Comparison of ENCODE assay signal across 13 mouse cellular contexts in the genomic region with DNA sequence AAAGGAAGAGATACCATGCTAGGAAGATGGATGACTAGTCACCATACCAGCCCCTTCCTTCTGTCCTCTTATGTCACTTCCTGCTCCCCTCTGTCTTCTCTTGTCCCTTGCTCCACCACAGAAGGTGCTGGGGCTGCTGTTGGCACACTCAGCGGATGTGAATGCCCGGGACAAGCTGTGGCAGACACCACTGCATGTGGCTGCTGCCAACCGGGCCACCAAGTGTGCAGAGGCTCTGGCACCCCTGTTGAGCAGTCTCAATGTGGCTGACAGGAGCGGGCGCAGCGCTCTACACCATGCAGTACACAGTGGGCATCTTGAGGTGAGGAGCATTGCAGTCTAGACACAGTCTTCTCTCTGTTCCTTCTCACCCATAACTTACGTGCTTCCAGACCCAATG. TPM values are rescaled to one million over a fixed set of nuclear protein-coding genes. Genes with fewer than 3 reads are reported as not detected.
DNase-seq lines count a peak whose midpoint lies in the region; ATAC-seq lines count a peak whose summit lies in the region.
"Had no signal": no experiment of that assay in that cellular context is flagged by ENCODE, and none has a peak within 500 bp of the region (broad histone marks: within the 10 kb centered on the region; RNA-seq: fewer than 3 reads in every experiment).

No protein-coding gene starts in this region.

- H3K36me3 ChIP-seq in heart, embryonic 11.5 days (ENCODE audit: control insufficient read depth, insufficient read depth, low read length) = peaks cover 33% of the 10 kb centered on the region
- H3K36me3 ChIP-seq in midbrain, embryonic 10.5 days = peaks cover 65% of the 10 kb centered on the region
- H3K36me3 ChIP-seq in midbrain, embryonic 11.5 days (ENCODE audit: control insufficient read depth, insufficient read depth, low read length) = peaks cover 33% of the 10 kb centered on the region
- H3K36me3 ChIP-seq in limb, embryonic 13.5 days = peaks cover 60% of the 10 kb centered on the region

- no peak for ATAC-seq in heart, embryonic 11.5 days (replicated peaks; ENCODE audit: insufficient number of reproducible peaks, low FRiP score, low TSS enrichment)
- ATAC-seq in midbrain, embryonic 11.5 days (ENCODE audit: low FRiP score) = no peak
- ATAC-seq in limb, embryonic 13.5 days (ENCODE audit: low FRiP score, low read depth) = no peak
- ATAC-seq: activated CD4-positive, CD25-positive, alpha-beta regulatory T cell, adult 4 months had no signal

- no peak overlapping the region for H3K4me2 ChIP-seq in heart, embryonic 11.5 days
- no peak overlapping the region for H3K4me2 ChIP-seq in midbrain, embryonic 11.5 days
- no peak overlapping the region for H3K4me2 ChIP-seq in limb, embryonic 13.5 days (replicated peaks)

- H3K4me1 ChIP-seq in heart, embryonic 11.5 days (ENCODE audit: control insufficient read depth, insufficient read depth, low read length) = peaks cover 14% of the 10 kb centered on the region
- H3K4me1 ChIP-seq in midbrain, embryonic 10.5 days = peaks cover 30% of the 10 kb centered on the region
- peaks cover 13% of the 10 kb centered on the region for H3K4me1 ChIP-seq in midbrain, embryonic 11.5 days (ENCODE audit: control insufficient read depth, insufficient read depth, low read length)
- H3K4me1 ChIP-seq in brown adipose tissue, adult 24 weeks (ENCODE audit: control insufficient read depth, insufficient read depth, insufficient read length, low read length) = peaks cover 7% of the 10 kb centered on the region; the same call in 1 of the 2 replicates
- H3K4me1 ChIP-seq in limb, embryonic 13.5 days = peaks cover 18% of the 10 kb centered on the region

- H3K27me3 ChIP-seq in heart, embryonic 11.5 days (ENCODE audit: control insufficient read depth, insufficient read depth, low read length) = no peaks in the 10 kb centered on the region
- no peaks in the 10 kb centered on the region for H3K27me3 ChIP-seq in midbrain, embryonic 10.5 days (ENCODE audit: low read depth, poor library complexity, severe bottlenecking)
- no peaks in the 10 kb centered on the region for H3K27me3 ChIP-seq in midbrain, embryonic 11.5 days (ENCODE audit: control insufficient read depth, insufficient read depth, low read length)
- H3K27me3 ChIP-seq in limb, embryonic 13.5 days = no peaks in the 10 kb centered on the region
- H3K27me3 ChIP-seq: embryonic facial prominence, embryonic 15.5 days; hindbrain, embryonic 15.5 days had no signal

- no peak overlapping the region for H3K4me3 ChIP-seq in heart, embryonic 11.5 days (ENCODE audit: low read depth, low read length)
- peak overlapping the region; percentile 31; the same call in 1 of the 2 replicates for H3K4me3 ChIP-seq in midbrain, embryonic 10.5 days
- H3K4me3 ChIP-seq in midbrain, embryonic 11.5 days (ENCODE audit: low read depth, low read length) = no peak overlapping the region
- H3K4me3 ChIP-seq in brown adipose tissue, adult 24 weeks (ENCODE audit: insufficient read depth, low read depth, low read length) = no peak overlapping the region
- H3K4me3 ChIP-seq in limb, embryonic 13.5 days = no peak overlapping the region
- H3K4me3 ChIP-seq: embryonic facial prominence, embryonic 15.5 days had no signal

- H3K9me3 ChIP-seq in heart, embryonic 11.5 days (replicated peaks; ENCODE audit: control insufficient read depth, low read length) = no peaks in the 10 kb centered on the region
- H3K9me3 ChIP-seq in midbrain, embryonic 10.5 days (replicated peaks) = no peaks in the 10 kb centered on the region
- H3K9me3 ChIP-seq in midbrain, embryonic 11.5 days (ENCODE audit: control insufficient read depth, low read length) = no peaks in the 10 kb centered on the region
- H3K9me3 ChIP-seq in limb, embryonic 13.5 days = no peaks in the 10 kb centered on the region
- H3K9me3 ChIP-seq: embryonic facial prominence, embryonic 15.5 days; hindbrain, embryonic 15.5 days had no signal

- peak; percentile 95 for DNase-seq in heart, adult 11 months
- DNase-seq in midbrain, embryonic 10.5 days (ENCODE audit: low spot score) = no peak
- DNase-seq in midbrain, embryonic 11.5 days (ENCODE audit: low spot score, missing footprints) = no peak
- no peak for DNase-seq in frontal cortex, postnatal 36 days (ENCODE audit: low spot score in 2 of 2)
- no peak for DNase-seq in thymus, postnatal 36 days
- DNase-seq: lung, adult 2 months; thymus, postnatal 14 days had no signal

- H3K27ac ChIP-seq in heart, embryonic 11.5 days (ENCODE audit: low read depth, low read length) = no peak overlapping the region
- no peak overlapping the region for H3K27ac ChIP-seq in midbrain, embryonic 10.5 days (replicated peaks)
- H3K27ac ChIP-seq in midbrain, embryonic 11.5 days (ENCODE audit: low read depth, low read length) = no peak overlapping the region
- H3K27ac ChIP-seq in brown adipose tissue, adult 24 weeks (replicated peaks; ENCODE audit: low read depth, low read length) = peak overlapping the region; percentile 52
- H3K27ac ChIP-seq in limb, embryonic 13.5 days = no peak overlapping the region
- H3K27ac ChIP-seq: embryonic facial prominence, embryonic 15.5 days; hindbrain, embryonic 15.5 days had no signal

- WGBS in heart, embryonic 11.5 days (ENCODE audit: insufficient replicate concordance) = 91% methylated on average over 7 of the region's 7 CpGs
- 96% methylated on average over 7 of the region's 7 CpGs for WGBS in midbrain, embryonic 10.5 days
- WGBS in midbrain, embryonic 11.5 days = 96% methylated on average over 7 of the region's 7 CpGs
- WGBS in limb, embryonic 13.5 days = 94% methylated on average over 7 of the region's 7 CpGs

- no peak overlapping the region for H3K9ac ChIP-seq in heart, embryonic 11.5 days (ENCODE audit: low read depth, low read length)
- H3K9ac ChIP-seq in midbrain, embryonic 11.5 days (ENCODE audit: low read length) = no peak overlapping the region
- H3K9ac ChIP-seq in limb, embryonic 13.5 days = peak overlapping the region; percentile 20; the same call in 1 of the 2 replicates
- H3K9ac ChIP-seq: embryonic facial prominence, embryonic 15.5 days; hindbrain, embryonic 15.5 days had no signal

RNA-seq across cellular contexts. Expression of a gene that starts 2.3 kb away (rescaled TPM):
- 9.3 and 11.7 TPM in 2 replicates for polyA plus RNA-seq in heart, embryonic 11.5 days (2014; fragmentation: Nextera tagmentation; extraction: Ambion mirVana)
- 9.0 and 9.2 TPM in 2 replicates for polyA plus RNA-seq in midbrain, embryonic 10.5 days (2016; fragmentation: Nextera tagmentation; extraction: Ambion mirVana)
- 7.5 and 8.6 TPM in 2 replicates for polyA plus RNA-seq in midbrain, embryonic 11.5 days (2014; fragmentation: Nextera tagmentation; extraction: Ambion mirVana)
- polyA plus RNA-seq in brown adipose tissue, adult 24 weeks (2012; ENCODE audit: insufficient read depth, insufficient read length, missing spikeins) = 16.9 and 22.4 TPM in 2 replicates
- 11.7 and 12.9 TPM in 2 replicates for polyA plus RNA-seq in limb, embryonic 13.5 days (2015; fragmentation: Nextera tagmentation; extraction: Ambion mirVana)

RNA-seq across cellular contexts. Expression of a gene that starts 10.5 kb away (rescaled TPM):
- 12.6 and 14.0 TPM in 2 replicates for polyA plus RNA-seq in heart, embryonic 11.5 days (2014; fragmentation: Nextera tagmentation; extraction: Ambion mirVana)
- polyA plus RNA-seq in midbrain, embryonic 10.5 days (2016; fragmentation: Nextera tagmentation; extraction: Ambion mirVana) = 13.2 and 18.8 TPM in 2 replicates
- polyA plus RNA-seq in midbrain, embryonic 11.5 days (2014; fragmentation: Nextera tagmentation; extraction: Ambion mirVana) = 23.1 and 23.4 TPM in 2 replicates
- 122 and 173 TPM in 2 replicates for polyA plus RNA-seq in brown adipose tissue, adult 24 weeks (2012; ENCODE audit: insufficient read depth, insufficient read length, missing spikeins)
- 14.8 and 15.3 TPM in 2 replicates for polyA plus RNA-seq in limb, embryonic 13.5 days (2015; fragmentation: Nextera tagmentation; extraction: Ambion mirVana)

RNA-seq across cellular contexts. Expression of a gene that starts 21.8 kb away (rescaled TPM):
- 0.52 TPM in 1 of 2 replicates, not detected in the other for polyA plus RNA-seq in heart, embryonic 11.5 days (2014; fragmentation: Nextera tagmentation; extraction: Ambion mirVana)
- polyA plus RNA-seq in midbrain, embryonic 10.5 days (2016; fragmentation: Nextera tagmentation; extraction: Ambion mirVana) = 0.06 and 0.19 TPM in 2 replicates
- not detected in 2 replicates for polyA plus RNA-seq in midbrain, embryonic 11.5 days (2014; fragmentation: Nextera tagmentation; extraction: Ambion mirVana)
- polyA plus RNA-seq in brown adipose tissue, adult 24 weeks (2012; ENCODE audit: insufficient read depth, insufficient read length, missing spikeins) = not detected in 2 replicates
- polyA plus RNA-seq in limb, embryonic 13.5 days (2015; fragmentation: Nextera tagmentation; extraction: Ambion mirVana) = 0.28 and 0.38 TPM in 2 replicates
- polyA plus RNA-seq: activated CD4-positive, CD25-positive, alpha-beta regulatory T cell, adult 4 months; lung, adult 2 months had no signal

RNA-seq across cellular contexts. Expression of a gene that starts 32.0 kb away (rescaled TPM):
- polyA plus RNA-seq in heart, embryonic 11.5 days (2014; fragmentation: Nextera tagmentation; extraction: Ambion mirVana) = 61.6 and 70.8 TPM in 2 replicates
- 149 and 151 TPM in 2 replicates for polyA plus RNA-seq in midbrain, embryonic 10.5 days (2016; fragmentation: Nextera tagmentation; extraction: Ambion mirVana)
- polyA plus RNA-seq in midbrain, embryonic 11.5 days (2014; fragmentation: Nextera tagmentation; extraction: Ambion mirVana) = 131 and 154 TPM in 2 replicates
- 67.1 and 87.6 TPM in 2 replicates for polyA plus RNA-seq in brown adipose tissue, adult 24 weeks (2012; ENCODE audit: insufficient read depth, insufficient read length, missing spikeins)
- 60.6 and 61.4 TPM in 2 replicates for polyA plus RNA-seq in limb, embryonic 13.5 days (2015; fragmentation: Nextera tagmentation; extraction: Ambion mirVana)

RNA-seq across cellular contexts. Expression of a gene that starts 32.2 kb away (rescaled TPM):
- polyA plus RNA-seq in heart, embryonic 11.5 days (2014; fragmentation: Nextera tagmentation; extraction: Ambion mirVana) = 24.5 and 24.8 TPM in 2 replicates
- 42.0 and 49.2 TPM in 2 replicates for polyA plus RNA-seq in midbrain, embryonic 10.5 days (2016; fragmentation: Nextera tagmentation; extraction: Ambion mirVana)
- polyA plus RNA-seq in midbrain, embryonic 11.5 days (2014; fragmentation: Nextera tagmentation; extraction: Ambion mirVana) = 43.1 and 43.8 TPM in 2 replicates
- 15.1 and 17.1 TPM in 2 replicates for polyA plus RNA-seq in brown adipose tissue, adult 24 weeks (2012; ENCODE audit: insufficient read depth, insufficient read length, missing spikeins)
- 42.3 and 43.3 TPM in 2 replicates for polyA plus RNA-seq in limb, embryonic 13.5 days (2015; fragmentation: Nextera tagmentation; extraction: Ambion mirVana)
